Mouse (Mus musculus): ENCODE data around the gene Nelfb.

DNA sequence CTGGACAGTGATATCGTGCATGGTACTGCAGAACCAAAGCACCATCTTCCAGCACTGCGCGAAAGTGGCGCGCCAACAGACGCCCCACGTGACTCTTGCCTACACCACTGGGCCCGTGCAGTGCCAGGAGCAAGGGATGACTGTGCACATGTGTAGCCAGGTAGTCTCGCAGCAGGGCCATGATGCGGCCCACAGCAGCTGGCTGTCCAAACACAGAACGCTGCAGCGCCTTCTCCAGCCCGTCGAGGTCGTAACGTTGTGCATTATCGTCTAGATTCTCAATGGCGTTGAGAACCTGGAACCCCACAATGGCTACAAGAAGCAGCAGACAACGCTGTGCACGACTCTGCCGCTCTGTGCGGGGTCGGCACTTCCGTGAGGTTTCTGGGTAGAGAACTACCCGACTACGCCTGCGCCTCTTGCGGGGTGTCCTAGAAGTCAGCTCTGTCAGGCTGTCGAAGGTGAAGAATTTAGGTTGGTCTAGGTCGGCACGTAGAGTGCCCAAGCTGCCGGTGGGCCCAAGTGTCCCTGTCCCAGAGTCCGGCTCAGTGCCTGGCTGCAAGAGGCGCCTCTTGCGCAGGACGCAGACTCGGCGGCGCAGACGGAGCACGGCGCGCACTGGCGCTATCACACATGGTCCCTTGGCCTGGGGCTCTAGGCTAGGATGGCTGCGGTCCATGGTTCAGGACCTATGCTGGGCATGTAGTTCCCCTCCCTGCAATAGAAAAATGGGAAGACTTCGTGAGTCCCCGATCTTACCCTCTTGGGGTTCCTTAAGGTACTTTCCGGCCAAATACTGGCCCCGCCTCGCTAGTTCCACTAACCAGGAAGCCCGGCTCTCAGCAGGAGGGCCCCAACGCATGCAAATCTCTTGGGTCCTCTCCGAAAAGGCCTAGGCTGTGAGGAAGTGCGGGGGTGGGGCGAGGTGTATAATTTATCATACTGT, 15.8 kb downstream of the Nelfb start:
- no peak for TF ChIP-seq EP300 (IDR thresholded peaks at IDR 0.05; ENCODE audit: low read depth)
- no peak for TF ChIP-seq CTCF (IDR thresholded peaks at IDR 0.05; ENCODE audit: low read depth)
